Mouse (Mus musculus): ENCODE measurements around the gene Daam1.

Gene Daam1

DNA sequence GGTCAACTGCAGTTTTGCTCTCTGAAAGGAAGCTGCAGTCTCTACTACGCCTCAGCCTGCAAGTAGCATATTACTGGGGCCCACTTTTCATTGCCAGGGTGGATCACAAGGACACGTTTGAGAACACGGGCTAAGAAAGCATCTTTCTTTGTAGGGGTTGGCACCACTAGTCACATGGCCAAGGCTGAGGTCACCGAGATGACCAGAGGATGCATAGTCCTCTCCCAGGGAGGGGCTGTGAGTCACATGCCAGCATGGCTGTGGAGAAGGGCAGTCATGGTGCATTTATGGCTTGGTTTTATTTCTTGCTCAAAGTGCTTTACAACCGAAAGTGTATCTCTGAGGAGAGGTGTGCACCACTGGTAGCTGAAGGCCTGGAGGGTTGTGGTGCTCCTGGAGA lies 67.4 kb downstream of the Daam1 start:
- DNase-seq (ENCODE audit: low read depth), result no peak

DNA sequence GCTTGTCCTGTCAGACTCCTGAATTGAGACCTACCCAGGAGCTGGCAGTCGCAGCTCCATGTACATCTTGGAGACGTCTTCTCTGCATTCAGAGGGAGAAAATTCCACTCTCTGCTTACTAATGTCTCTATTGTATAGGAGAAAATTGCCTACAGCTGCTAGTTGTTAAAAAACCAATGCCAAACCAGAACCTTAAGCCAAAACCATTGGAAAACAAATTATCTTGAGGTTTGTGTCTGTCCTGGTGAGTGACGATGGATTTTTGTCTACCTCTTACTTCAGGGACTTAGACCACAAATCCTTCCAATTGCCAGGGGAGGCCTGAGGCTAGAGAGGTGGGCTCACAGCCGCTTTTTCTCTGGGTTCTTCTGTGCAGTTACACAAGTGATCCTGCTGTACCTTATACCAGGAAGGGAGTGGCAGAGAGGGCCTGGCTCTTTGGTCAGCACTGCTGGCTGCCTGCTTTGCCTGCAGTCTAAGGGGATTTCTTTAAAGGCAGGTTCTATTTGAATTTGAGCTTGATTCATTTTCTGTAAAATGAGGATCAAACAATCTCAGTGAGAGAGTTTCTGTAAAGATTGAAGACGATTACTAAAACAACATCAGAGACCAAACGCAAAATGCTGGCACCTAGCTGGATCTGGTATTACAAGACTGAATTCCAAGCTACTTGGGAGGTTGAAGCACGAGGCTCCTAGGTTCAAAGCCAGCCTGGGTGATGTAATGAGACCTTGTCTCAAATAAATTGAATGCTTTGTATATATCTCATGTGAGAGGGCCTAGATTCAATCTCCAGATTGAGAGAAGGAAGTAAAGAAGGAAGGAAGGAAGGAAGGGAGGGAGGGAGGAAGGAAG lies 68.0 kb downstream of the Daam1 start:
- no peak for DNase-seq (ENCODE audit: low read depth)

DNA sequence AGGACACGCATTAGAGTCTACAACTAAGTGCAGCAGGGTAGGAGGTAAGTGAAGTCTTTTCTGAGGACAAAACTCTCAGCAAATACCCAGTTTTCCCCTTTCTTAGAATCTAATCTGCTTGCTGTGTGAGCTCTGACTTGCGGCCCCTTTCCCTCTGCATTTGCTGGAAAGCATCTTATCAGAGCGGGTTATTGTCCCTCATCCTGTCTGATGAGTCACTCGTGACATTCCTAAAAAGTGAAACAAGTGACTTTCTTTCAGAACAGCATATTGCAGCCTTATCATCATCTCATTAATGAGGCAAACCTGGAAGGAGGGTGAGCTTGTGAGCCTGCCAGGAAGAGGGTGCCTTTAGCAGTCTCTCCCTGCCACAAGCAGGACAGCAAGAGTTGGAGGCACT lies 68.7 kb downstream of the Daam1 start:
- no peak for DNase-seq (ENCODE audit: low read depth)

DNA sequence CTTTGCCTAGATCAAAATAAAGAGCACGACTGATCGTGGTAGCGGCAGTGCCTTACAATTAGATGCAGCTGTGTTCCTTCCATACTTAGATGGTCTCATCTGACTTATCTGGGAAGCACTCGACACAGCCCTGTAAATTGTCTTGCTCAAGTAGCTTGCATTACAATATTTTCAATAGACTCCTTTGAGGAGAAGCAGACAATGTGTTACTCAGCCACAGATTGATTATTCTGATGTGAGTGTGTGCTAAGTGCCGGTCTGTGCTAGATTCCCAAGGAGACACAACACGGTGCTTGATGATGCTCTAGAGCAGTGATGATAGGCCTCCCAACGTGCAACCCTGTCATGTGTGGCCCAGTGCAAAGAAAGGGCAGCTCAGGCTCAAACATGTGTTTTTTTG lies 70.3 kb downstream of the Daam1 start:
- no peak for DNase-seq (ENCODE audit: low read depth)

DNA sequence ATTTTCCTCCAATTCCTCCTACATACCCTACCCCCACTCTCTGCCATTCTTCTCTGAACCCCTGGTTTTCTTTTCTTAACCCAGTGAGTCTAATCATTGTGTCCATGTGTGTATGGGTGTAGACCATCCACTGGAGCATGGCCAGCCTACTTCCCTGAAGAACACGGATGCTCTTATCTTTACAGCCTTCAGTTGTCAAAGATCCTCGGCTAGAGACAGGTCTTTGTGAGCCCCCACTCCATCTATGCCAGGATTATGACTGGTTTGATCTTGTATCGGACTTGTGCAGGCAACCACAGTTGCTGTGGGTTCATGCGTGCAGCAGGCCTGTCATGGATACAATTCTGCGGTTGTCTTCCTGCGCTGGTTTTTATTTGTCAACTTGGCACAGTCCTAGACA lies 71.0 kb downstream of the Daam1 start:
- no peak for DNase-seq (ENCODE audit: low read depth)

DNA sequence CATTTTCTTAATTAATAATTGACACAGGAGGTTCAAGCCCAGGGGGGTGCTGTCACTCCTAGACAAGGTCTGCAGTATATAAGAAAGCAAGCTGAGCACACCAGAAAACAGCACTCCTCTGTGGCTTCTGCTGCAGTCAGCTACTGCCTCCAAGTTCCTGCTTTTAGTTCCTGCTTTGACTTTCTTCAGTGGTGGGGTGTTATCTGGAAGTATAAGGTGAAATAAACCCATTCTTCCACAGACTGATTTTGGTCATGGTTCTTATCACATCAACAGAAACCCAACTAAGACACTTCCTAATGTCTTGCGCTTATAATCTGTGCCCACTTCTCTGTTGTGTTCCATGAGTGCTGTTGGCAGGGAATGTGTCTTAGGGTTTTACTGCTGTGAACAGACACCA lies 71.4 kb downstream of the Daam1 start:
- no peak for DNase-seq (ENCODE audit: low read depth)

DNA sequence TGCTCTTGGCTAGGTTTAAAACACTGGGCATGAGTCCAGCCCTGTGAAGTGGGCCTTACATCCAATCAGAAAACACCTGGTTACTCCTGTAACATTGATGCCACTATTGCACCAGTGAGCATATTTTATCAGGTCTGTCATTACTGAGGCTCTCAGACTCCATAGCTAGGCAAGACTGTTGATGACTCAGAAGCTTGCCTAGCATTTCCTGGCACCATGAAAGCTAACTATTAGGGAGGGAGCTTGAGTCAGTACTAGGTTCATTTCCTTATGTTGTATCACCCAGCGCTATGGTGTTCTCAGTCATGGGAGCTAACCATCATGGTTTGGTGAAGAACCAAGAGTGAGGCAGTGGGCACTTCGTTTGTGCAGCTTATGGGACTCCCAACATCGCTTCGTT lies 72.3 kb downstream of the Daam1 start:
- DNase-seq (ENCODE audit: low read depth), result no peak

DNA sequence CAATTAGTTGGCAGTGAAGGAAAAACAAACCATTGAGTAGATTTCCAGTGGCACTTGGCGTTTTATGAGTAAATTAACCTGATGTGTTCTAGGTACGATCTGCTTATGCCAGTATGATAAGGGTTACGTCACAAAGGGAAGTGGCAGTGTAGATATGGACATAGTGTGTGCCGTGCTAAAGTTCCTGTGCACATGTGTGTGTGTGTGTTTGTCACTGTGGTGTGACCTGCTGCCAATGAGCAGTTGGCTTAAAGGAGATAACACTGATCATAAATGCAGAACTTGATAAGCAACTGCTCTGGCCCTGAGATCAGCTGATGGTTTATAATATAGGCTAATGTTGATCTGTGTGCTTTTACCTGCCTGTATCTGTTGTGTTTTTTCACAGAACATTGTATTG lies 73.4 kb downstream of the Daam1 start:
- no peak for DNase-seq (ENCODE audit: low read depth)

DNA sequence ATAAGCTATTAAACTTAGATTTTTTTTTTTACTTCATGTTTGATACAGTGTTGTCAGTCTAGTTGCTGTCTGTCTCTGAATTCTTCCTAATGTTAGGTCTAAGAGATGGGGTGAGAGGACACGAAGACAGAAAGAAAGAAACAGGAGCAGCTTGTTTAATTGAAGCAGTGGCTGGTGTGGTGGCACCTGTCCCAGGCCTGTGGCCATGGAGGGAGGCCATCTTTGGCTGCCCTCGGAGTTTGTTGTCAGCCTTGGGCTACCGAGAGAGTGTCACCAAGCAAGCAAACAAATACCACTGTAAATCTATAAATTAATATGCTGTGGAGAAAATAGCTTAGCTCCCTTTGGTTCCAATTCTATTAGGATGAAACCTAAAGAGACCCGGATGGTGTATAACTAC lies 74.0 kb downstream of the Daam1 start:
- DNase-seq (ENCODE audit: low read depth), result no peak

DNA sequence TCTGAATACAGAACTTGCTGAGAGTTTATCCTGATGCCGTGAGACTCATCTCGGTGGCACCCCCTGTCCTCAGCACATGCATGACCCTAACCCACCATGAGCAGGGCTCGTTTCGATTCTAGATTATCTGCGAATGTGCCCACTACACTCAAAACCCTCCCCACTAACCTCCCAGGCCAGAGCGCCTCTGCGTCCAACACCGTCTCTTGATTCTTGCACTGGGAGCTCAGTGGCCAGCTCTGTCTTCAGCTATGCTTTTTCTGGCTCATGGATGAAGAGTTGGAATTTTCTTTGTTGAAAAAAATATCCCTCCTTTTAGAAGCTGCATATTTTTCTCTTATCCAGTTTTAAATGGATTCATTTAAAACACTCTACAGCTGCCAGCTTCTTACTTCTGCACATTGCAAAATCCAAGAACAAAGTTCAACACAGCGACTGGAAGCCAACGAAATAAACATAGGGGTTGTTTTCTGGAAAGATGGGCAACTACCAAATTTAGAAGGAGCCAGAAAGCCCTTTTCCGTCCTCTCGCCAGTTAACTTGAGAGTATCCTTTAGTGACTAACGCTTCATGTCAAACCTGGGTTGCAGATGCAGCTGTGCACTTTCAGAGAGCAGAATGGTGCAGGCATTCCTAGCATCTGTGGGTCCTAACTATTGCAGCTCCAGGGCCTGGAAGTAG lies 74.9 kb downstream of the Daam1 start:
- DNase-seq (ENCODE audit: low read depth), result no peak

DNA sequence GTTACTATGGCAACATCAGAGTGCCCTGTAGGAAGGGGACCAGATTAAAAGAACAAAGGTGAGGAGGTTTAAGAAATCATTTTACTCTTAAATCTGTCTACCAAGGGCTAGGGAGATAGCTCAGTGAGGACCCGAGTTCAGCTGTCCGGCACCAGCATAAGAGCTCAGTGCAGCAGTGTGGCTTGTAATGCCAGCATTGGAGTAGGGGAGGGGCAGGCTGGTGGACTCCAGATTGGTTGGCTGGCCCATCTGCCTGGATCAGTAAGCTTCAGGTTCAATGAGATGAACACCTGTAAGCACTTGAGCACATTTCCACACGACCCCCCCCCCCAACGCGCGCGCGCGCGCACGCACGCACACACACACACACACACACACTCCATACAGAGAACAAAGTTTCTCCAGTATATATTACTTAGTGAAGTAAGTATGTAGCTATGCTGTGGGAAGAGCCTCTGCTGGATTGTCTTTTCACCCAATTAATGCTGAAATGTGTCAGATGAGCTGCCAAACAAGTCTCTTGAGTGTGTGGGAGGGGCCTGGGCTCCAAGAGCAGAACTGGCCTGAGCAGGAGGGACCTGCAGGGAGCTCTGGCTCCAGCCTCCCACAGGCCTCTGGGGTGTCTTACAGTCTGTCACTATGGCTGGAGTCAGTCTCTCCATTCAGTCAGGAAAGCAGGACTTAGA lies 75.8 kb downstream of the Daam1 start:
- DNase-seq (ENCODE audit: low read depth), result no peak

DNA sequence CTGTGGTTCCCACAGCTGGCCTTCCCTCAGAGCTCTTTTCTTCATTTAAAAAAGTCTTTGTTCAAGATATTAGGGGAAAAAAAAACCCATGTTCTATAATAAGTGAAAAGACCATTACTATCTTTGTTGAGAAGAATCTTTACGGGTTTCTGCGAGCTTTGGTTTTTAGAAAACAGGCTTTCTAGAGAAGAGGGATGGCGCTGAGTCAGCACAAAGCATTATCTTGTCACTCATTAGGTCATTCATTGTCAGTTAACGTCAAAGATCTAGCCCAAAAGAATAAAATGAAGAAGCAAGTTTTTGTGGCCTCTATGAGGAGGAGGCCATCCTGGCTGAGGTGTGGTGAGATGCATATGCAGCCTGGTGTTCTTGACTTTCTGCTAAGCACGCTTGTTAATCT lies 78.1 kb downstream of the Daam1 start:
- no peak for DNase-seq (ENCODE audit: low read depth)

DNA sequence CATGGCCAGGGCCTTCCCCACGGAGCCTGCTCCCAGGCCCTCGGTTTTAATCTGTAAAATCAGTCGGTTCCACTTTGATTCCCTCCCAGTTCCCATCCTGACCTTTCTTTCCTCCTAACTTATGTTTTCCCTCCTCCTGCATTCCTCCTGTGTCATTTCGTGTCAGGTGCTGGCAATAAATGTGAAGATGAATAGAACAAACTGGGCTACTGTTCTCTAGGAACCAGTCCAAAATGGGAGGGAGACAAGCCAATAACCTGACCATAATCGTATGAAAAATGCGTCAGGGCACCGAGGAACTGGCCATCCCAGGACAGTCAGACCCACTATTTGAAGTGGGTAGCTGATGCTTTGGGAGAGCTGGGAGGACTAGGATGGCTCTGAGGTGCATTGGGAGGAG lies 79.4 kb downstream of the Daam1 start:
- no peak for DNase-seq (ENCODE audit: low read depth)

DNA sequence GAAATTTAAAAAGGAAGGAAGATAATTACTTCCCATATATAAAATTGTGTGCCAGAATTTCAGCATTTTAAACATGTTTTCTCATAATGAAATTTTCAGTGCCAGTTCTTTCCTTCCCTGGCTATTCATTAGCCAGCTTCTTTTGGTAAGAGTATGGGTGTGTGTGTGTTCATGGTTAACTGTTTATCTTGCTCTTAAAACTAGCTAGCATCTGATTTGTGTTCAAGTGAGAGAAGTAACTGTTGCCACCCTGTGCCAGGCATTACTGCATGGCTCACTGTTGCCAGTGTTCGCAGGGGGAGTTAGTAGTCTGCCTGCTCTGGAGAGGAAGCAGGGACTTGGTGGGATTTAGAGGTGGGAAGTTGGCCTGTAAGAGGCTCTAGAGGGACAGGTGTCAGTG lies 81.4 kb downstream of the Daam1 start:
- no peak for DNase-seq (ENCODE audit: low read depth)

DNA sequence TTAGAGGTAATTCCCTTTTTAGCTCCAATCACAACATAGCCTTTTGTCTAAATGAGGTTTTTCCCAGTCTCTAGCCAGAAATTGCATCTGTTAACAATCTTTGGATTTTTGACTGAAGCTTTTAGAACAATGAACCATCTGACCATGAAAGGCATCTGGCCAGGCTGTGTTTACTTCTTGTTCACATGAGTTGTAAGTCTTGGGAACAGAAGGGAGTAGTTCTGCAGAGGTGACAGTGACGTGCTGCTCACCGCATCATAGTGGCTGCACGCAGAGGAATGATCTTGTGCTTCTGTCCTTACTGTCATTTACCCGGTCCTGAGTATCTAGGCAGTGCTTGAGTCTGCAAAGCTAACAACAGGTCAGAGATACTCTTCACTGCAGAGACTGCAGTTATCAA lies 88.3 kb downstream of the Daam1 start:
- DNase-seq (ENCODE audit: low read depth), result peak; percentile 72

DNA sequence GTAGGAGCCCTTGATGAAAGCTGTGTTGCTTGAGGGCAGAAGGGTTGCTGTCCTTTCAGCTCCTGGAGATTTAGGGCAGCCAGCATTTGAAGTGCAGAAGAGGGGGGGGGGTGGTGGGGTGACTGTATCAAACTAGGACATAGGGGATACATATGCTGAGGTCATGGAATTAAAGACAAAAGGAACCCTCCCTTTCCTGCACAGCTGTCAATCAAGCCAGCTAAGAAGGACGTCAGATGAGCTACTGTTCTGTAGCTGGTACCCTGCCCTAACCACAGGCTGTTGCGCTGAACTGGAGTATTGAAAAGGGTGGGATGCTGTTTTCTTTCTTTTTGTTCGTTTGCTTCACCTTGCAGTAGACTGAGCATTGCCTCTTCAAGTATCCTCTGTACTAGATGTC lies 89.1 kb downstream of the Daam1 start:
- no peak for DNase-seq (ENCODE audit: low read depth)

DNA sequence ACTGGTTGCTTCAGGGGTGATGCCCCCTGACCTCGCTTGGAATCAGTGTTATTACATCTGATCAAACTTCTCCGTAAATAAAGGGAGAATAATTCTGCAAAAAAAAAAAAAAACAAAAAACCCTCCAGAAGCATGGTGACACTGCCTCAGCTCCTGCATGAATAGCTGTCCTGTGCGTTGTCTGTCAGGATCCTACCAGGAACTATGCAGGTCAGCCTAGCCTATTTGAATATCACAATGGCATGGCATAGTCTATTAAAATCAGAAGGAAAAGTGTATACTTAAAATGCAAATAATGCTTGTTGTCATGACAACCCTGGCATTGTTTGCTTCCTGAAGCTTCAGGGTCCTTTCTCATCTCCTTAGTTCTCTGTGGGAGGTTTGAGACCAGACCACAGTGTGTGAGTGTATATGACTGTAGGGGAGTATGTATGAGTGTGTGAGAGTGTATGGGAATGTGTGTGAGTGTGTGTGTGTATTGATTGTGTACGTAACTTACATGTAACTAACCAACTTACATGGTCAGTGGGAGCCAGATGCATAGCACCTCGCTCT lies 92.0 kb downstream of the Daam1 start:
- DNase-seq (ENCODE audit: low read depth), result no peak

DNA sequence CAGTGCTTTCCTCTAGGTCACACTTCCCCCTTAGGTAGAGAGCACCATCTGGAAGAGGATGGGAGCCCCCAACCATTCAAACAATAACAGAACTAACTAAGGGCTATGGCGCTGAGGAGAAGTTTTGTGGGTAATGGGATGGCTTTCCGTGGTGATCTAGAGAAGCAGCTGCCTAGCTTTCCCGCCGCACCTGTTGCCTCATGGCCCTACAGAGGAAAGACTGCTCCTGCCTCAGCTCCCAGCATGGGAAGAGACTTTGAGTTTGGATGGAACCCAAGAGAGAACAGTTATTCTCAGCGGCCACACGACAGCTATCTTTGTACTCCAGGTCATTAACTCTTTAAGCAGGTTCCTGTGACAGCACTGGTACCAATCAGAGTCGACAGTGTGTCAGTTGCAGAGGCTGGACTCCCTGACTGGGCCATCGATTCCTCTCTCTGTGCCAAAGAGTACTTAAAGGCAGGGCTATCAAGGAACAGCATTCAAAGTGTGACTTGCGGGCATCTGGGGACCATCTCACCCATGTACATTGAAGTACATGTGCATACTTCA lies 94.2 kb downstream of the Daam1 start:
- no peak for DNase-seq (ENCODE audit: low read depth)

DNA sequence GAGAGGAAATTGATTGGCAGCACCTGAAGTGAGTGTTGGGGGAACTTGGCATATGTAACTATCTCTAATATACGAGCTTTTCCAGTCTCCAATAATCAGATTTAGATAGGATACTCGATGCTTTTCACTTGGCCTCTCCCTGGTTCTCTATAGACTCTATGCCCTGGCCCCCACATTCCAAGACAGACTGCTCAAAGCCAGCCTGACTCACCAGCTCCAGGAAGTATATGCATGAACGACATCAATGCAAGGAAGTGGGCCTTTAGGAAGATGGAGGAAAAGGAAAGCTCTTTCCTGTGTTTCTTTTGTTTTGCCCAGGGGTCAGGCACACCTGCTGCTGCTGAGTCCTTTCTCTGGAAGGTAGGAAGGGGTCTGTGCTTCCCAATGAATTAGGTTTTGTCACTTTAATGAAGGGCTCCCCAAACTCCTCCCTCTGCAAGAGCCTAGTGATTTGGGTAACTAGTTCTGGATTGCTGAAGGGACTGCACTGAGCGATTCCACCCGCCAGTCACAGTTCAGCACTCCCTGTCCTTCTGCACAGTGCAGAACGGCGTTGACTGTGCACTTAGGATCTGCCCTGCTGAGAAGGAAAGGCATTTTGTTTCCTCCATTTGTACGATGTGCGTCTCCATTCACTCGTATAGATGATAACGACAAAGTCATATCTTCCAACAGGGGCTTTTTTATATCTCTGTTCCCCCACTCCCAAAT lies 95.3 kb downstream of the Daam1 start:
- no peak for DNase-seq (ENCODE audit: low read depth)

DNA sequence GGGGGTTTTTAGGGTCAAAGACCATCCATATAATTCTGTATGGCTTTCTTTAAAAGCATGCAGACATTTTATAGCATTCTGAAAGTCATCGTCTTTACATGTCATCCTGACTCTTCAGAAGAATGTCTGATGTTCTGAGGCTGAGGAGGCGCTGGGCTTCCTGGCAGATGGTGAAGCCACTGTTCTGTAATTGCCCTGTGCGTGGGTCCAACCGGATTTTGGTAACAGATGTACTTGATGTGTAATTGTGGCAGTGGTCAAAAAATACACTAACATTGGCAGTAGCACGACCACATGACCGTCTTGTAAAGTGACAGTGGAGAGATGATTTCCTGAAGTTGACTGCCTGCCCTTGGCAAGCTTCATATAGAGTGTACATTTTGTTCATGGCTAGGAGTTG lies 97.2 kb downstream of the Daam1 start:
- no peak for DNase-seq (ENCODE audit: low read depth)

DNA sequence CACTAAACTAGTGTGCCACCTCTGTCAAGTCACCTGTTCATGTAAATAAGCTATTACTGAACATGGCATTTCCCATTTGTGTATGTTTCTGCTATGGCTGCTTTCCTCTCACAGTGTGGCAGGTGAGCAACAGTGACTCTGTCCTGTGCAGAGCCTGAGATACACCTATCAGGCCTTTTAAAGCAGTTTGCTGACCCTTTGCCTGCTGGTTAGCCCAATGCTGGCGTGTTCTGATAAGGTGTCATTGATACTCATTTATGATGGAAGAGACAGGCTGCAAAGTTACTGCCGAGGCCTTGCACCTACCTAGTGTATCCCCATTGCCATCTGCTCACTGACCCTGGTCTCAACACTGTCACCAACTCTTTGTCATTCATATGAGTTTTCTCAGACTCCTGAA lies 99.0 kb downstream of the Daam1 start:
- no peak for DNase-seq (ENCODE audit: low read depth)
